Mouse (Mus musculus): ENCODE measurements around the gene Wscd1.

- no peak for TF ChIP-seq CTCF (IDR thresholded peaks at IDR 0.05; ENCODE audit: extremely low read depth, insufficient read depth, low read length)
- TF ChIP-seq POLR2A (IDR thresholded peaks at IDR 0.05; ENCODE audit: extremely low read depth, insufficient read depth, low read length) = no peak
Observed at GRCm38 (mm10) chr11:71815326-71815725, 65.6 kb downstream of the Wscd1 start.

Measured in cortical plate, adult 2 months (tissue).